Mouse (Mus musculus) adrenal gland, adult 2 months (tissue): ENCODE results near the gene Pgap2. TPM values are rescaled to one million over a fixed set of nuclear protein-coding genes. Genes with fewer than 3 reads are reported as not detected.
"Not testable (repeated sequence)": the region's sequence is repeated elsewhere in the genome, so short reads cannot be mapped to it uniquely, and the experiment has no call there.

ENCODE experiments used
- DNase-seq: peaks from one replicate; pipeline ENCODE4 v3.0.0; 2021
- polyA plus RNA-seq: library from polyadenylated mRNA; depleted of rRNA; stranded (reverse); fragments of >200 nt; gene quantifications from 2 replicates; pipeline ENCODE4 v1.2.3, GENCODE M21; 2012
- total RNA-seq, 2 experiments: library from RNA; stranded (reverse); gene quantifications; 2 replicates each; pipeline ENCODE4 v1.2.3; 2021

Gene Pgap2
- total and polyA plus RNA-seq, 3 experiments, result 62.6 to 360 (median 96.0) TPM

DNA sequence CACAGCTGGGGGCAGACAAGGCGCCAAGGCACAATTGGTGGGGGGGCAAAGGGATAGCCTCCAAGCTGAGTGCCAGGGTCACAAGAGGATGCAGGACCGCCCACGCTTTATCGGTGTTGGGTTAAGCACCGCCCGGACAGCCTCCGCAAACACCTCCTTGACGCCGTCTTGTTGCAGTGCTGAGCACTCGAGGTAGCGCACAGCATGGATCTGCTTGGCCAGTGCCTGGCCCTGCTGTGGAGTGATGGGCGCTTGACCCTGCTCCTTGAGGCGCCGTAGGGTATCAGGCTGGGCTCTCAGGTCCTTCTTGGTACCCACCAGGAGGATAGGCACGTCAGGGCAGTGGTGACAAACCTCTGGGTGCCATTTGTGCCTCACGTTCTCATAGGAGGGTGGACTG is 29.6 kb downstream of the Pgap2 start:
- no peak for DNase-seq

DNA sequence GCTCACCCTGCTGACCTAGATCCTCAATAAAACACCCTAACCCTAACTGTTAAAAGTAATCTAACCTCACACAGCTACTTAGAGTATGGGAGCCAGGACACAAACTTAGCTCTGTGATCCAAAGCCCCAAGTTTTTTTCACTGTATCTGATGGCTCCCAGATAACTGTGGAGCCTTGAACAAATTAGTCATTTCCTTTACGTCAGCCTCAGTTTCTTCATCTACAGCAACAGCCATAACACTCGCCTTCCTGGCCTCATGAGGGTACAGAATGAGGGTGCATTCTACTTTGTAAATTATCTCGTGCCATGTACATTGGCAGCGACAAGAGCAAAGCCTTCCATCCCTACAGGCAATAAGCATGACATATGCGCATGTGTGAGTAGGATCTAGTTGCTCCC is 32.4 kb downstream of the Pgap2 start:
- no peak for DNase-seq

DNA sequence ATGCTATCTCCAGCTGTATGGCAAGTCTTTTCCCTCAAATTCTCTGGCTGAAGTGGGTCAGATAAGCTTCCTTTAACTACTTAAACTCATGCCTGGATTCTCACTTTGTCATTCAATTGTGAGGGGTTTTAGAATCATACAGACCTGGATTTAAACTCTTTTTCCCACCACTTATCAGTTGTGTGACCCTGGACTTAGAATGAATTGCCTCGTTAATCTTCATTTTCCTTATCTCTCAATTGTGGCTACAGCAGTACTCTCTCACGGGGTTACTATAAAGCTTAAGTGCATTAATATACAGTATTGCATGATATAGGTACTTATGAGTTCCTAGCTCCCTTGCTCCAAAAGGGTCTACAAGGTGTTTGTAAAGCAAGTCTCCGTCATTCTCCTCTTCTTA is 32.9 kb downstream of the Pgap2 start:
- no peak for DNase-seq

DNA sequence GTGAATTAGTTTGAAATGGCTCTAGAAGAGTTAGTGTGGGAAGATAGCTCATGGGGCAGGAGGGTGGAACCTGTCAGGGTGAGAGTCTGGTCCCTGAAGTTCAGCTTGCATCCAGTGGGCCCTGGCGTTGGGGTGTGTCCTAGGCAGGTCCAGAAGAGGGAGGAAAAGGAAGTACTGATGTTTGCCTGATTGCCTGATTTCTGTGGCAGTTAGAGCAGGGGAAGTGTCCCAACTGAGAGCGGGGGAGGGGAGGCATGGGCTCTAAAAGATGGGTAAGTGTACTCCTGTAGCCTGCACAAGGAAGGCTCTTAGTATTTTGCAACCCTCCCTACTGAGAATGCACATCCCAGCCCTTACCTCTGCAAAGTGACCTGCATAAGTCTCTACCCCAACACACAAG is 33.9 kb downstream of the Pgap2 start:
- peak; percentile 48 for DNase-seq

DNA sequence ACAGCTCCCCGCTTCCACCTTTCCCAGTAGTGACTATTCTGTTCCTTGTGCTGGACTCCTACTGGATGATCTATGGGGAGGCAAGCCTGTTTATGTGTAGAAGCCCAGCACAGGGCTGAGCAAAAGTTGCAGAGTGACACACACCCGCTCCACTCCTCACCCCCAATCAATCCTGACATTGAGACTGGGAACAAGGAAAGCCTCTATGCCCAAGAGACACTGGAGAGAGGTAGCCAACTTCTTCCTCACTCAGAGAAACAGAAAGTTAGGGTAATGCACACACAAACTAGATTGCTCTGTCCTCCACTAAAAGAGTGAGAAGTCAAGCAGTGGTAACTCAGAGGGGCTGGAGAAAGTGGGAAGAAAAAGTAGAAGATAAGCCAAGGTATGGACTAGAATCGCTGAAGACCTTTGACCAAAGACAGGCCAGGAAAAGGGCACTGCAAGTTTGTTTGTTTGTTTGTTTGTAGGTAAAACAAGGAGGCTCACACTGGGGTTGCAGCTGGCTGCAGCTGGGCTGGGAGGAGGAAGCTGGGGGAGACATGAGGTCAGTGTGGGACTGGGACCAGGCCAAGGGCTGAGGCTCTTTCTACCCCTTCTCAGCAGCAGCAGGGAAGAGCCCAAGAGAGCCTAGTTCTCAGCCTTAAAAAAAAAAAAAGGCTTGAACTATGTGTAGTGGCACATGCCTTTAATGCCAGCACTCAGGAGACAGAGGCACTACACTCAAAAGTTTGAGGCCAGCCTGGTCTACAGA is 35.0 kb downstream of the Pgap2 start:
- DNase-seq, result no peak

DNA sequence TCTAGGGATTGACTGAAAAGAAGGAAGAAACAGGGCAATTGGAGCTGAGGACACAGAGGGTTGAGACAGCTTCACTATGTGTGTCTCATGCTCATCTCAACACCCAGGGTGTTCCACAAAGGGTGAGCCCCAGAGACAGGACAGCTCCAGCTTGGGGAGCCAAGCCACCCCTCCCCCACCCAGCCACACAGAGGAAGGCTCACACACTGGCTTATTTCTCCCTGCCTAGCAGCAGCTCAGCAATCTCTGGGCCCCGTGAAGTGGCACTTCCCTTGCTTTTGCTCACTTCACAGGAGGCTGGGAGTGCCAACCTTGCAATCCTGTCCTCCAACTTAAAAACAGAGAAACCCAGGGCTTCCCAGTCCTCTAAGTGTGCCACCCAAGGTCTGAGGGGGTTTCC is 35.8 kb downstream of the Pgap2 start:
- no peak for DNase-seq

DNA sequence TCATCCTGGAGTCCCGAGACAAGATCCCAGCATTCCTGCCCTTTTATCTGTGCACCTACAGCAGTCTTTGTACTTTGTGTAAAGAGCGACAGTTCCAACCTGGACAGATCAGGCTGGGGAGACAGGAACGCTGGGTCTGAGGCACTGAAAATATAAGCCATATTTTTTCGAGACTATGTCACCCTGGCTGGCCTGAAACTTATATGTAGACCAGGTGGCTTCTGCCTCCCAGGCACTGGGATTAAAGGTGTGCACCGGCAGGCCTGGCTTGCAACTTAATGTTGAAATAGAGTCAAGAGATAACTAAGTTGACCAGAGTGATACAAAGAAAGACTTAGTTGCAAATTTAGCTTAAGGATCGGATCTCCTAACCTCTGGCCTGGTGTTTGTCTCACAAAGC is 36.3 kb downstream of the Pgap2 start:
- no peak for DNase-seq

DNA sequence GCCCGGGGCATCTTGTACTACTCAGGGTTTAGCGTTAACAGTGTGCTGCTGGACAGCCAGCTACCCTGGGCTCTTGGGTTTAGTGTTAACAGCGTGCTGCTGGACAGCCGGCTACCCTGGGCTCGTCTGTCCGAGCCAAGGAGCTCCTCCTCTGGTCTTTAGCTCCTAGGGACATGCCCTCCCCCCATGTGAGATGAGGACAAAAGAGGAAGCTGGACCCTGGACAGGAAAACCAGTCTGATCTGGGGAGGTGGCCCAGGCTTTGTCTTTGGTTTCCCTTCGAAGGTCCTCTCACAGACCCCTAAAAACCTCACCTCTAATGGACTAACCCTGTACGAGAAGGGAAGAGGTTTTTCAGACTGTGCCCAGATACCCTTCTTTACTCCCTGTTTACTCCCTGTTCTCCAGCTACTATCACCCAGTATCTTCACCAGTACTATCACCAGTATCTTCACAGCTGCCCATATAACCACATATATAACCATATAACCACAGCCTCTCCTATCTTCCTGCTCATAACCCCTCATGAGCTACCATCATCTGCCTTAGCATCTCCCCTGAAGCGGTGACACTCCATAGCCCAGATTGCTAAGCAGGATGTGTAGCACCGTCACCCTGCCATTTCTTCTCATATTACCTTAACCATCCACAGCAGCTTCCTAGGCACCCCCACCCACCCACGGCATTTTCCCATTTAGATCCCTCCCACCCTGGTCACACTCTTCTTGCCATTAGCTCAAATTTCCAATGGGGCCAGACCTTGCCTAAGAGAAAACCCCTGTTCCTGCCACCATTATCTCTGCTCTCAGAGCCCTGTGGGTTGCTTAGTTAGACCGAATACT is 37.2 kb downstream of the Pgap2 start:
- DNase-seq, result no peak

DNA sequence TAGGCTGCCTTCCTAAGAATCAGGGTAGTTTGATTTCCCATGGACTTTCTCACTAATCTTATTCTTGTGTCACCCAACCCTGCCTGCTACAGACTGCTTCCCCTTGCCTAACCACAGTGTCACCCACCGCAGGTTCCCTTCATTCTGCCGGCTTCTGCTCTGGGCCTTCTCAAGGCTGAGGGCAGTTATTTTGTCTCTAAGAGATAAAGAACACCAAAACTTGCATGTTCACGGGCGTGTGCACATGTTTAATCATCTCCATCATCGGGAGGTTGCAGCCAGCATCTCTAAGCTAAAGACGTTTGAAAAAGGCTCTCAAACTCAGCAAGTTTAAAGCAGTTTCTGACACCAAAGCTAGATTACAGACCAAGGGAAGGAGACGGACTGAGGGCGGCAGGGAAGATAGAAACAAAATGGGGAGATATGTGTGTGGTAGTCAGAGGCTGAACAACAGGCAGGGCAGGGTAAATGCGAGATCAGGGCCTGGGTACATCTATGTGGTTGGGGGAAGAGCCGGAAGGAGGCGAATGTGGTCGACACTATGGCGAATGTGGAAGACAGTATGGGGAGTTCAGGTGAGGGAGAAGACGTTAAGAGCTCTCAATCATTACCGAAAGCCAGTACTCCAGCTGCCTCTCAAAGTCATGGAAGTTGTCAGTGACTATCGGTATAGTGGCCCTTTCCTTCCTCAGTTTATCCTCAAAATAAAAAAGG is 38.8 kb downstream of the Pgap2 start:
- DNase-seq, result no peak

DNA sequence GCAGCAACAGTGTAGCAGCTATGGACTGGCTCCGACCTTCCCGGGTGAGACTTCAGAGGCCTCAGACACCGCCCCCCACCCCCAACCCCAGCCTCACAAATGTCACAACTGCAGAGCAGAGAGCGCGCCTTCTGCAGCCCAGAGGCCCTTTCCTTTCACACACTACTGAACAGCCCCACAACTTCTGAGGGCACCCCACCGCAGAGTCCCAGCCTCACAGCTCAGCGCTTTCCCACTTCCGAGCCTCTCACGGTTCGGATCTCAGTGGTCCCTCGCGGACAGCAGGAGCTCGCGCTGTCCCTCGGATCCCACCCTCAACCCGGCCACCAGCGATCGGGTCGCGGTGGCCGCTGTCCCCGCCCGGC is 39.5 kb downstream of the Pgap2 start:
- no peak for DNase-seq

DNA sequence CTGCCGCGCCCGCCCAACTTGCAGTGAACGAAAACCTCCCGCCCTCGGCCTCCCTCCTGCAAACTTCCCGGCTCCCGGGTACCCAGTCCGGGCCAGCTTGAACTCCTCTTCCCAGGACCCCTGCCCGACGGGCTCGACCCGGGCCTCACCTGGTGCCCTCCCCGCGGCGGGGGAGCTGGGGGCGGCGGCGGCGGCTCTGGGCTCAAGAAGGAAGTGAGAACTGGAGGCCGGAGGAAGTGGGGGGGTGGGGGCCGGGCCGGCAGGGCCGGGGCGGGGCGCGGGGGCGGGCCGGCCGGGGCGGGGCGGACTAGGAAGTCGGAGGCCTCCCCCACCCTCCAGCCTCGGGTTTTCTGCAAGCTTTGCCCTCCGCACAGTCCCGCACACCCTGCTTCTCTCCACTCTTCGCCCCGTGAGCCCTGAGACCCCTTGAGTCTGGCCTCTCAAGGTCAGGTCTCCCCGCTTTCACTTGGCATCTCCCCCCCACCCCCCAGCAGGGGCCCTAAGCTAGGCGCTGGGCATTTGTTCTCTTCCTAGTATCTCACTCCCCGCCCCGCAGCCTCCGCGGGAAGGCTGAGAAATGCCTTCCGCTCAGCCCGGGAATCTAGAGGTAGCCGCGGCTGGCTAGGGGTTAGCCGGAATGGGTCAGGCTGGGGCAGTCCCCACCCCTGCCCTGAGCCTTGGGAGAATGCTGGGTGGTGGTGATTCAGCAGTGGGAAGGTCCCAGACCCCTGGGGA is 40.1 kb downstream of the Pgap2 start:
- DNase-seq, result peak; percentile 89

DNA sequence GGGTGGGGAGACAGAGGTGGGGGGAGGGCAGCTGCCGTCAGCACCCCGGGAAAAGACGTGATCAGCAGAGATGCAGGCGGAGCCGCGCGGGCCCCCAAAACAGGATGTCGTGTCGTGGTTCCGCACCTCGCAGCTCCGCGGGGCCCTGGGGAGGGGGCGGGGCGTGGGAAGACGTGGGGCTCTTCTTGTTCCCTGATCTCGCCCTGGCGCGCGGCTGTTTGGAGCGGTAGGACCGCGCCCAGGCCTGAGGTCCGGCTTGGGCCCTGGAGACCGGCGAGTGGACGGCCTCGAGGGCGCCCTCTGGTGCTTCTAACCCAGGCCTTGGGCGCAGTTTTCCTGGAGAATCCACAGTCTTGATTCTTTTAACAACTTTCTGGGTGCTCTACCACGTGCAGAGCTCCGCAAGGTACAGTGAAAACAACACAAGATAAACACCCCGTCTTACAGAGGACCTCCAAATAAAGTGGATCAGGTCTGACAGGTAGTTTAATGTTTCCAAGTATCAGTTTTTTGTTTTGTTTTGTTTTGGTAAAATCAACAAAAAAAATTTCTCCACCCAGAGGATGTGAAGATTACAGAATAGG is 40.7 kb downstream of the Pgap2 start:
- DNase-seq, result peak; percentile 96

DNA sequence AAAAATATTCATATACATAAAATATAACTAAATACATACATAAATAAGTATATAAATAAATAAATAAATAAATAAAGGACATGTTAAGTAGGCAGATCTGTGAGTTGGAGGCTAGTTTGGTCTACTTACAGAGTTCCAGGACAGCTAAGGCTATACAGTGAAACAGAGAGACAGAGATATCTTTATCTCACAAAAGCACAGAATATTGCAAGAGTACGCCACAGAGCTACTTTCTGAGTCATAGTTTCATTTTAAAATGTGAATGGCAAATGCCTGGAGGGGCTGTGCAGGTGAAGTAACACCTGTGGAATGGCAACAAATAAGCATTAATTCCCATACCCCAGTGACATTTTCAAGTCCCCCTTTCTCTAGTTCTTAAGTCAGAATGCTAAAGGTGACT is 43.6 kb downstream of the Pgap2 start:
- no peak for DNase-seq

DNA sequence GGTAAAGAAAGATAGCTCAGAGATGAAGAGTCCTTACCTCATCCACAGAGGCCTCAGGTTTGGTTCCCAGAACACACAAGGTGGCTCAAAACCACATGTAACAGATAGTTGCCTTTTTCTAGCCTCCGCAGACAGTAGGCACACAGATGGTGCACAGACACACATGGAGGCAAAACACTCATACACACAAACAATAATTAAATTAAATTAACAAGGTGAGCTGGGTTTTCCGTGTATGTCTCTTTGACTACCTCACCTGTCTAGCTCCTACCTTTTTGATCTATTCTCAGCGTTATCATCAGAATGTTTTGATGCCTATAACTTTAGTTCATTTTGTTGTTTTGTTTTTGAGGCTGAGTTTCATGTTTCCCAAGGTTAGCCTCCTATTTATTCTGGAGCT is 45.9 kb downstream of the Pgap2 start, which contains the start of gene Rhog:
Gene Rhog, minus strand, starts transcription at position 101 of the 400 bp plus-strand sequence.
- no peak for DNase-seq

DNA sequence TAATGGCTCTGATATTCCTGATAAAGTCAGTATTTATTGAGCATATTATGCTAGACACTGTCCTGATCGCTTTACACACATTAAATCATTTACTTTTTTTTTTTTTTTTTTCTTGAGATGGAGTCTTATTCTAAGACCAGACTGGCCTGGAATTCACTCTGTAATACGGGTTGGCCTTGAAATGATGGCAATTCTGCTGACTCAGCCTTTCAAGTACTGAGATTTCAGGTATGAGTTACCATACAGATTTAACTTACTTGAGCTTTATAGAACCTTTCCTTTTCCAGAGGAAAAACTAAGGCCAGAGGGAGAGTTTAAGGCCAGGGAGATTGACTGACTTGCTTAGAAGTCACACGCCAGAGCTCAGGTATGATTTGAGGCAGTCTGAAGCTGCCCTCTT is 46.6 kb downstream of the Pgap2 start:
- no peak for DNase-seq

DNA sequence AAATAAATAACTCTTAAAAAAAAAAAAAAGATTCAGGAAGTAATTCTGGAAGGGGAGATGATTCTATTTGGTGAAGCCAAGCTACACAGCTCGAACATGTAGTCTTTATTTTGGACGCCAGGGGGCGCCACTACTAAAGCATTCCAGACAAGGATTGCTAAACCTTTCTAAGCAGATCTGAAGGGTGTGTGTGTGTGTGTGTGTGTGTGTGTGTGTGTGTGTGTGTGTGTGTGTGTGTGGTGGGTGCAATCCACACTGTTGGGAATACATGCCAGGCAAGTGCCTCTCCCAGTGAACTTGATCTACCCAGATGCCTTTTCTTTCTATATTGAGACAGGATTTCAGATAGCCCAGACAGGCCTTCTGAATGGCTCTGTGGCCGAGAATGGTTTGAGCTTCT is 48.2 kb downstream of the Pgap2 start:
- peak; percentile 68 for DNase-seq

DNA sequence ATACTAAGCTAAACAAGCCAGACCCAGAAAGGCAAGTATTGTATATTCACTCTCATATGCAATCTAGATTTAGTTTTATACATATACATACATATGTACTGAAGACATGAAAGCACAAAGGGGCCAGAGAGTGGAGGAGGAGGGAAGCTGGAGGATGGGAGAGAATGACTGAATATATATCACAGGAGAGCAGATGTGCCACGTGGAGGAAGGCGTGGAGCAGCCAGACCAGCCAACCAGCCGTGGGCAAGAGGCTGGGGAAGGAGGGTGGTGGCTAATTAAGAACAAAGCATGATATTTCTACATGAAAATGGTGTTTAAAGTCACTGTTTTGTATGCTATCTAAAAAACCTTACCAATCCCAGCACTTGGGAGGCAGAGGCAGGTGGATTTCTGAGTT is 48.7 kb downstream of the Pgap2 start:
- DNase-seq, result no peak

DNA sequence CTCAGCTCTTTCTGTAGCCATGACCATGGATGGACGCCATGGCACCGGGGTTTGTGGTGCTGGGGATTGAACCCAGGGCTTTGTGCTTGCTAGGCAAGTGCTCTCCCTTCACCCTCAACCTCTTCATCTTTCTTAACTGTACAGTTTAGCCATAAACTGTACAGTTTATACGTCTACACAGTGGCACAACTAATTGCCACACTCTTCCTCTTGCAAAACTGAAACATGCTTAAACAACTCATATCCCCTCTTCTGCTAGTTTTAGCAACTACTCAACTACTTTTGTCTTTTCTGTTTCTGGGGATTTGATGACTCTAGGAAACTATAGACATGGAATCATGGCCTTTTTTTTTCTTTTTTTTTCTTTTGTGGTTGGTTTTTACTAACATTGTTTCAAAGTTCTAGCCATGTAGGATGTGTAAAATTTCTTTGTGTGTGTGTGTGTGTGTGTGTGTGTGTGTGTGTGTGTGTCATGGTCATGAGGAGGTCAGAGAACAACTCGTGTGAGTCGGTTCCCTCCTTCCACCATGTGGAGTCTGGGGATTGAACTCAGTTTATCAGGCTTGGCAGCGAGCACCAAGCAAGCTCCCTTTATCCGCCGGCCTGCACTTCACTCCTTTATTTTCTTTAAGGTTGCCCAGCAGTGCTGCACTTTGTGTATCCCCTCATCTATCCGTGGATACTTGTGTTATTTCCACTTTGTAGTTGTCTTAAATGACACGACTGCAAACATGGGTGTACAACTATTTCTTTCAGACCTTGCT is 49.9 kb downstream of the Pgap2 start:
- no peak for DNase-seq

DNA sequence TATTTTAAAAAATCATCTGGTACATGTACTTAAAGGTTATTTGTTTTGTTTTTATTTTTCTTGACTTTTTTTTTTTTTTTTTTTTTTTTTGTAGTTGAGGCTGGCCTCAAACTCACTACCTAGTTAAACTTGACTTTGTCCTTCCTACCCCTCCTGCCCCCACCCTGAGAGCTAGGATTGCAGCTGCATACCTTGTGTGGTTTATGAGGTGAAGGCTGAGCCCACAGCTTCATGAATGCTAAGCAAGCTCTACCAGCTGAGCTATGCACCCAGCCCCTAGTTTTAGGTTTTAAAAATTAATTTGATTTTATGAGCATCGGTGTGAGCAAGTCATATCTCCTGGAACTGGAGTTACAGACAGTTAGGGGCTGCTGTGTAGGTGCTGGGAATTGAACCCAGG is 50.5 kb downstream of the Pgap2 start:
- no peak for DNase-seq

DNA sequence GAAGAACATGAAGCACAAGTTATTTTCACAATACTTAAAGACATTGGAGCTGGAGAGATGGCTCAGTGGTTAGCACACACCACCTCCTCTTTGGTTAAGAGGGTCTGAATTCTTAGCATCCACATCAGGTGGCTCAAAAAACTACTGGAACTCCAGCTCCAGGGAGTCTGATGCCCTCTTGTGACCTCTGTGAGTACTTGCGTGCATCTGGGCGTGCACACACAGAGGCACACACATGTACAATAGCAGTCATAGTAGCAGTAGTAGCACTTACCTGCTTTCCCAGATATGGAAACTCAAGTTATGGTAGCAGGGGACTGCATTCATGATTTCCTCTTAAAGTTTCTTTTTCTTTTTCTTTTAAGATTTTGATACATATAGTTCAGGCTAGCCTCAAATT is 53.0 kb downstream of the Pgap2 start:
- DNase-seq, result no peak

DNA sequence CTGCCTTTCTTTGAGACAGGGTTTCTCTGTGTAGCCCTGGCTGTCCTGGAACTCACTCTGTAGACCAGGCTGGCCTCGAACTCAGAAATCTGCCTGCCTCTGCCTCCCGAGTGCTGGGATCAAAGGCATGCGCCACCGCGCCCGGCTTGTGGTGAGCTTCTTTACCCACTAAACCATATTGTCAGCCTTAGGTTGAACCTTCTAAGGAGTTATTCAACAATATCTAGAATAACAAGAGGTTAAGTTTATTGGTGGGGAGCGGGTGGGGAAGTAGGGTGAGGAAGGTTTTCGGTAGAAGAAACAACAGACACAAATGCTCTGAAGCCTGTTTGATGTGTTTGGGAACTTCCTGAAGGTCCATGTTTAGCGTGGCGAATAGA is 56.0 kb downstream of the Pgap2 start:
- DNase-seq, result not testable (repeated sequence)
